Mouse (Mus musculus): Measurements from ENCODE around the gene Adam25. TPM values are rescaled to one million over a fixed set of nuclear protein-coding genes. Genes with fewer than 3 reads are reported as not detected.
"Not testable (repeated sequence)": the region's sequence is repeated elsewhere in the genome, so short reads cannot be mapped to it uniquely, and the experiment has no call there.

The Adam25 gene
- not detected in 2 replicates for polyA plus RNA-seq (2015; fragmentation: Nextera tagmentation; extraction: Ambion mirVana)

DNA sequence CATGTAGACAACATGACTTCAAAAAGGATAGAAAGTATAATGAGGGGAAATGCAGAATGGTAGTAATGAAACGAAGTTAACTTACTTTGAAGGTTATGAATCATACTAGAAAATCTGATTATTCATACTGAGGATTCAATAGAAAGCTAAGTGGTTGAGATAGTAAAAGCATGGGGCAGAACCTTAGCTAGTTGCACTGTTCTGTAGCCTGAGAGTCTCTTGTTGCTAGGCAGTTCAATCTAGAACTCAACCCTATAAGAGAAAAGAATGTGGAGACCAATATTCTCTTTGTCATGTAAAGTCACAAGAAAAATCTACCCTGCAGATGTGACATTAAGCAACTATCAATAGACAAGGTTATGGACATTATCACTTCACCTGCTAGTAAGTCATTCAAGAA, at the start of gene Adam25:
Adam25 (plus strand) TSS at position 301 of the 400 bp plus-strand sequence.
- ATAC-seq; H3K4me2 ChIP-seq (ENCODE audit: low read length); H3K9me3 ChIP-seq (ENCODE audit: control insufficient read depth, low read length); H3K9ac ChIP-seq (ENCODE audit: low read depth, low read length); H3K27me3 ChIP-seq (replicated peaks; ENCODE audit: control insufficient read depth, insufficient read depth, low read length); H3K4me3 ChIP-seq (ENCODE audit: low read length); H3K36me3 ChIP-seq (ENCODE audit: control insufficient read depth, insufficient read depth, low read length); H3K4me1 ChIP-seq (ENCODE audit: control insufficient read depth, insufficient read depth, low read depth, low read length); H3K27ac ChIP-seq (ENCODE audit: low read depth, low read length): not testable (repeated sequence)
- WGBS, result 68% methylated on average over 1 of the region's 1 CpGs

DNA sequence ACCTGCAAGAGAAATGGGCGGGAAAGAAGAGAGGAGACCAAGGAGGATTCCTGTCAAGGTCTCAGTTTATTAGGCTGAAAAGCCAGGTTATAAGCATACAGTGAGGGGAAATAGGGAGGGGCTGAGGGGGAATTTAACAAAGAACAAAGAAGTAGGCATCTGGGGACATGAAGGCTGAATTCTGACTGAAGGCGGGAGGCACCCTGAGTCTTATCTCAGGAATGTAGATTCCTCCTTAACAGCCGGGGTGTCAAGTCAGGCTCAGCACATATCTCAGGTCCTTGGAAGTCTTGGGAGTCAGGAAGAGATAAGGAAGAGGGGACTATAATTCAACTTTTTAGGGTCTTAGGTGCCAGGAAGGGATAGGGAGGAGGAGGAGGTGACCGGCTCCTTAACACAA, 36.6 kb upstream of the Adam25 start:
- ATAC-seq; H3K4me1 ChIP-seq (ENCODE audit: control insufficient read depth, insufficient read depth, low read depth, low read length); H3K36me3 ChIP-seq (ENCODE audit: control insufficient read depth, insufficient read depth, low read length); H3K9me3 ChIP-seq (ENCODE audit: control insufficient read depth, low read length); H3K4me3 ChIP-seq (ENCODE audit: low read length); H3K27me3 ChIP-seq (replicated peaks; ENCODE audit: control insufficient read depth, insufficient read depth, low read length); H3K9ac ChIP-seq (ENCODE audit: low read depth, low read length); H3K27ac ChIP-seq (ENCODE audit: low read depth, low read length); H3K4me2 ChIP-seq (ENCODE audit: low read length): not testable (repeated sequence)
- WGBS, result 93% methylated on average over 4 of the region's 4 CpGs

DNA sequence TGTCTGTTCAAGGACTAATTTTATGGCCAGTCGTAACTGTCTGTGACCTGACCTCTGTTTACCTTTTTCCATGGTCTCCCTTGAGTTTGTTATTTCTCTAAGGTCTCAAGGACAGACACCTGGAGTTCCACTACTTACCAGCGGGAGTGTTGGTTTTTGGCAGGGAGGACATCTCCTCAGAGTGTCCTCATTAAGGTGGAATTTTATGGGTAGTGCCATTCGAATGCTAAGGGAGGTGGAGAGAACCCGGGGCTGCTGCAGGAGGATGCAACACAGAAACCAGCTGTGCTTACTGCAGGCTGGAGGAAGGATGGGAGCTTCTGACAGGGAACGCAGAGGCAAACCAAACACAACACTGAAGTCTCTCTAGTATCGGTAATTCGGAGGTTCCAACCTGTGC, 36.0 kb upstream of the Adam25 start:
- ATAC-seq, result no peak
- no peak overlapping the region for H3K27ac ChIP-seq (ENCODE audit: low read depth, low read length)
- WGBS, result 87% methylated on average over 7 of the region's 7 CpGs

DNA sequence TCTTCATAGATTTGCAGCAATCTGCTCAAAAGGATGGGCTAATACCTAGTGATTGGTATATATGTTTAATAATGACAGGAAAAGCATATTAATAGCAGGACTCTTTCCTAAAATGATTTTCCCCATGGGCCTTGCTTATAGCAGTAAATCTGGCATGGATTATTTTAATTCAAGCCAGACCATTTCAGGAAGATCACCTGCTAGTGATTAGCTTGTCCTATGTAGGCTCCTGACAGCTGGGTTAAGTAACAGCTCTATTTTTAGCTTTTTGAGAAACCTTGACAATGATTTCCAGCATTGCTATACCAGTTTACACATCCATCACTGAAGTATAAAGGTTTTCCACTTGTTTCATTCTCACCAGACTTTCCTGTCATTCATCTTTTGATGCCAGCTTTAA, 31.3 kb downstream of the Adam25 start:
- Histone ChIP-seq H3K9me3 (ENCODE audit: control insufficient read depth, low read length) (no peaks in the 10 kb centered on the region), H3K27me3 (replicated peaks; ENCODE audit: control insufficient read depth, insufficient read depth, low read length) (no peaks in the 10 kb centered on the region), H3K4me1 (ENCODE audit: control insufficient read depth, insufficient read depth, low read depth, low read length) (no peaks in the 10 kb centered on the region), H3K27ac (ENCODE audit: low read depth, low read length) (no peak overlapping the region), H3K4me3 (ENCODE audit: low read length) (no peak overlapping the region), H3K4me2 (ENCODE audit: low read length) (no peak overlapping the region), H3K36me3 (ENCODE audit: control insufficient read depth, insufficient read depth, low read length) (no peaks in the 10 kb centered on the region), H3K9ac (ENCODE audit: low read depth, low read length) (no peak overlapping the region)
- ATAC-seq, result no peak

More for the DNA sequence above, 36.0 kb upstream of the Adam25 start:
- no peaks in the 10 kb centered on the region for H3K36me3 ChIP-seq (ENCODE audit: control insufficient read depth, insufficient read depth, low read length)
- H3K9me3 ChIP-seq (ENCODE audit: control insufficient read depth, low read length), result no peaks in the 10 kb centered on the region
- H3K4me1 ChIP-seq (ENCODE audit: control insufficient read depth, insufficient read depth, low read depth, low read length), result no peaks in the 10 kb centered on the region
- no peaks in the 10 kb centered on the region for H3K27me3 ChIP-seq (replicated peaks; ENCODE audit: control insufficient read depth, insufficient read depth, low read length)
- H3K4me3 ChIP-seq (ENCODE audit: low read length), result no peak overlapping the region
- H3K9ac ChIP-seq (ENCODE audit: low read depth, low read length), result no peak overlapping the region
- H3K4me2 ChIP-seq (ENCODE audit: low read length), result no peak overlapping the region

DNA sequence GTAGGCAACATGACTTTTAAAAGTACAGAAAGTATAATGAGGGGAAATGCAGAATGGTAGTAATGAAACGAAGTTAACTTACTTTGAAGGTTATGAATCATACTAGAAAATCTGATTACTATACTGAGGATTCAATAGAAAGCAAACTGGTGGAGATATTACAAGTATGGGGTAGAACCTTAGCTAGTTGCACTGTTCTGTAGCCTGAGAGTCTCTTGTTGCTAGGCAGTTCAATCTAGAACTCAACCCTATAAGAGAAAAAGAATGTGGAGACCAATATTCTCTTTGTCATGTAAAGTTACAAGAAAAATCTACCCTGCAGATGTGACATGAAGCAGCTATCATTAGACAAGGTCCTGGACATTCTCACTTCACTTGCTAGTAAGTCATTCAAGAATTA, 41.0 kb downstream of the Adam25 start, which contains the start of gene Adam20:
Adam20 (plus strand) TSS at position 301 of the 400 bp plus-strand sequence.
- H3K36me3 ChIP-seq (ENCODE audit: control insufficient read depth, insufficient read depth, low read length); H3K4me1 ChIP-seq (ENCODE audit: control insufficient read depth, insufficient read depth, low read depth, low read length); H3K27me3 ChIP-seq (replicated peaks; ENCODE audit: control insufficient read depth, insufficient read depth, low read length); H3K9me3 ChIP-seq (ENCODE audit: control insufficient read depth, low read length); H3K9ac ChIP-seq (ENCODE audit: low read depth, low read length); ATAC-seq; H3K4me3 ChIP-seq (ENCODE audit: low read length); H3K4me2 ChIP-seq (ENCODE audit: low read length); H3K27ac ChIP-seq (ENCODE audit: low read depth, low read length): not testable (repeated sequence)
- 78% methylated on average over 1 of the region's 1 CpGs for WGBS

DNA sequence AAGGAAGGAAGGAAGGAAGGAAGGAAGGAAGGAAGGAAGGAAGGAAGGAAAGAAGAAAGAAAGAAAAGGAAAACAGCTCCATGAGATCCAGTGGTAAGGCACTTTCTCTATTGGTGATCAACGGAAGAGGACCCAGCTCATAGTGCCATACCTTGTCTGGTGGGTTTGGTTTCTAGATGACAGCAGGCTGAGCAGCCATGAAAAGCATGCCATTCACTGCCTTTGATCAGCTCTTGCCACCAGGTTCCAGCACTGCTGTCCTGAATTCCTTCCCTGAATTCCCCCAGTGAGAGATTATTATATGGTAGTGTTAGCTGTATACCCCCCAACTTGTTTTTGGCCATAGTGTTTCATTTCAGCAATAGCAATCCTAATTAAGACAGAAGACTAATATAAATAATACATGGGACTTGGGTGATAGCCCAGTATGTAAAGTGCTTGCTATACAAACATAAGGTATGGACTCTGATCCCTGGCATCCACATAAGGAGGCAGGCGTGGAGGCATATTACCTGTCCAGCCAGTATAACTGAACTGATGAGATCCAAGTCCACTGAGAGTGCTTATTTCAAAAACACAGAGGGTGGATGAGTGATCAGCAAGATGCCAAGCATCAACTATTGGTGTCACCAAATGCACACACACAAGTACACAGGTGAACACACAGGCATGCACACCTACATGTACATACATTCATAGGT, 51.5 kb downstream of the Adam25 start:
- H3K4me3 ChIP-seq (ENCODE audit: low read length), result no peak overlapping the region
- H3K9ac ChIP-seq (ENCODE audit: low read depth, low read length), result no peak overlapping the region
- no peaks in the 10 kb centered on the region for H3K9me3 ChIP-seq (ENCODE audit: control insufficient read depth, low read length)
- H3K36me3 ChIP-seq (ENCODE audit: control insufficient read depth, insufficient read depth, low read length), result no peaks in the 10 kb centered on the region
- WGBS, result 96% methylated on average over 2 of the region's 2 CpGs
- no peak overlapping the region for H3K27ac ChIP-seq (ENCODE audit: low read depth, low read length)
- no peak overlapping the region for H3K4me2 ChIP-seq (ENCODE audit: low read length)
- no peaks in the 10 kb centered on the region for H3K27me3 ChIP-seq (replicated peaks; ENCODE audit: control insufficient read depth, insufficient read depth, low read length)
- ATAC-seq, result no peak
- H3K4me1 ChIP-seq (ENCODE audit: control insufficient read depth, insufficient read depth, low read depth, low read length), result no peaks in the 10 kb centered on the region

Other genes starting within 250 kb of the Adam25 start
- gene Adam24, start 77.1 kb upstream of the Adam25 start, polyA plus RNA-seq (2015; fragmentation: Nextera tagmentation; extraction: Ambion mirVana), result not detected in 2 replicates
- gene Adam20, start 41.1 kb downstream of the Adam25 start, polyA plus RNA-seq (2015; fragmentation: Nextera tagmentation; extraction: Ambion mirVana), result not detected in 2 replicates
- not detected in 2 replicates for gene Adam39, start 70.8 kb downstream of the Adam25 start, polyA plus RNA-seq (2015; fragmentation: Nextera tagmentation; extraction: Ambion mirVana)

Measured in hindbrain, embryonic 16.5 days (tissue).